Mouse (Mus musculus): ENCODE results near the gene Olfml3.

Gene Olfml3

GRCm38 (mm10) chr3:103704661-103705060 lies 33.1 kb downstream of the Olfml3 start:
- no peak for DNase-seq

- DNase-seq, result no peak
Measured at GRCm38 (mm10) chr3:103696388-103696925, 41.3 kb downstream of the Olfml3 start.

- no peak for DNase-seq
Measured at GRCm38 (mm10) chr3:103695556-103695955, 42.2 kb downstream of the Olfml3 start.

GRCm38 (mm10) chr3:103690506-103690905 lies 47.3 kb downstream of the Olfml3 start:
- peak; percentile 9 for DNase-seq

GRCm38 (mm10) chr3:103689043-103689442 lies 48.8 kb downstream of the Olfml3 start:
- no peak for DNase-seq

- DNase-seq, result no peak
Measured at GRCm38 (mm10) chr3:103683966-103684319, 53.9 kb downstream of the Olfml3 start.

- no peak for DNase-seq
Measured at GRCm38 (mm10) chr3:103683234-103683965, 54.4 kb downstream of the Olfml3 start.

GRCm38 (mm10) chr3:103682473-103682872 lies 55.3 kb downstream of the Olfml3 start:
- DNase-seq, result no peak

- DNase-seq, result no peak
Measured at GRCm38 (mm10) chr3:103678811-103679210, 59.0 kb downstream of the Olfml3 start.

- DNase-seq, result no peak
Measured at GRCm38 (mm10) chr3:103672716-103673115, 65.1 kb downstream of the Olfml3 start.

Data from thymus, postnatal 25 days (tissue).